Mouse (Mus musculus) embryonic facial prominence, embryonic 15.5 days (tissue): ENCODE data around the gene Hoxa6. TPM values are rescaled to one million over a fixed set of nuclear protein-coding genes. Genes with fewer than 3 reads are reported as not detected.

ENCODE experiments used
- ATAC-seq: fragments of 200-750 bp; cut with Nextera tagmentation; 2 replicates; pipeline ENCODE4 v1.8.0; 2017; ENCODE audit warnings: low read depth, moderate TSS enrichment; ENCODE audit not compliant: insufficient number of reproducible peaks, low FRiP score, low TSS enrichment
- H3K27ac ChIP-seq: fragments of 300-500 bp; sonication (generic); replicated peaks from 2 replicates; pipeline ENCODE4 v1.5.1; 2015; ENCODE audit warnings: mild to moderate bottlenecking, inconsistent platforms
- H3K27me3 ChIP-seq: fragments of 300-500 bp; sonication (generic); 2 replicates; pipeline ENCODE4 v1.6.1; 2015; ENCODE audit warnings: inconsistent platforms
- H3K36me3 ChIP-seq: fragments of 300-500 bp; sonication (generic); 2 replicates; pipeline ENCODE4 v1.6.1; 2015; ENCODE audit warnings: mild to moderate bottlenecking, inconsistent platforms
- H3K4me1 ChIP-seq: fragments of 300-500 bp; sonication (generic); 2 replicates; pipeline ENCODE4 v1.6.1; 2015; ENCODE audit warnings: inconsistent platforms
- H3K4me2 ChIP-seq: fragments of 300-500 bp; sonication (generic); replicated peaks from 2 replicates; pipeline ENCODE4 v1.6.1; 2015; ENCODE audit warnings: mild to moderate bottlenecking, inconsistent platforms
- H3K4me3 ChIP-seq: fragments of 300-500 bp; sonication (generic); replicated peaks from 2 replicates; pipeline ENCODE4 v1.5.1; 2015; ENCODE audit warnings: mild to moderate bottlenecking, inconsistent platforms
- H3K9ac ChIP-seq: fragments of 300-500 bp; sonication (generic); 2 replicates; pipeline ENCODE4 v1.6.1; 2015; ENCODE audit warnings: inconsistent platforms
- H3K9me3 ChIP-seq: fragments of 300-500 bp; sonication (generic); replicated peaks from 2 replicates; pipeline ENCODE4 v1.6.1; 2016; ENCODE audit warnings: inconsistent platforms
- WGBS: fragments of 180-500 bp; shearing (Covaris S2); methylation state at CpG from one replicate; pipeline ENCODE4 v1.1.7; 2015; 5-methylcytosine and 5-hydroxymethylcytosine counted together
- polyA plus RNA-seq: library from polyadenylated mRNA; unstranded; fragments of >200 nt; fragmentation: Nextera tagmentation; extraction: Ambion mirVana; gene quantifications from 2 replicates; pipeline ENCODE4 v1.2.1, GENCODE M21; 2015

Gene Hoxa6
- polyA plus RNA-seq, 1 experiment from 2014 or later, result not detected

DNA sequence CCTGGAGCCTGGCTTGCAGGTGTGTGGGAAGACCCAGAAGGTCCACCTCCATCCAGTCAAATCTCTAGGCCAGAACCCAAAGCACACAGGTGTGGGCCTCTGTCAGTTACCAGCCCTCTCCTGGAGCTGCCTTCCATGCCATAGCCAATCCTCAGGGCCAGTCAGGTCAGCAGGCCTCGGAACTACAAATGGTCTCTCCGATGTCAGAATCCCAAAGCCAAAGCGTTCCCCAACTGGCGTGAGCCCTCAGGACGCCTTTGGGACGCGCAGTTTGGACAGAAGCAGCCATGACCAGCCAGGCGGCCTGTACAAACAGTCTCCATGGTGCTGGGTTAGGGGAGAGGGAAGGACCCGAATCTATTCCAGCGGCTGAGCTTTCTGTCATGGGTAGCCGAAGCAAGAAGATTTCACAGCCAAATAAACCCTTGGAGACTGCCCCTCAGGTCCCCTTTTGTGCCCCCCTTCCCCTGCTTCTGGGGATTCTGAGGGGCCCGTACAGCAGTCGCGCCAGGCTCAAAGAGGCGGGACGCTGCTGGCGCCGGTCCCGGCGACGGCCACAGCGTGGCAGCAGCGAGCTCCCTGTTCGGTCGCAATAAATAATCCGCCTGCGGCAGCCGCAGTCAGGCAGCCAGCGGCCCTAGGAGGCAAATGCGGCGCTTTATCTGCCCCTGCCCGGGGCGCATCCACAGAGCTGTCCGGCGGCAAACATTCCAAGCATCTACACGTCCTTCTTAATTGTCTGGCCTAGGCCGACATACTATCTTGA, 2.8 kb upstream of the Hoxa6 start:
- 0 out of 2 replicates have a peak overlapping the region, but pooled peaks have one; percentile 10 for H3K4me3 ChIP-seq
- peaks cover 98% of the 10 kb centered on the region for H3K27me3 ChIP-seq
- no peak overlapping the region for H3K27ac ChIP-seq
- peak; percentile 19; the same call in 1 of the 2 replicates for ATAC-seq
- no peak overlapping the region for H3K9ac ChIP-seq
- no peak overlapping the region for H3K4me2 ChIP-seq
- 2% methylated on average over 37 of the region's 37 CpGs for WGBS
- no peaks in the 10 kb centered on the region for H3K9me3 ChIP-seq
- peaks cover 20% of the 10 kb centered on the region; the same call in 1 of the 2 replicates for H3K4me1 ChIP-seq
- H3K36me3 ChIP-seq, result no peaks in the 10 kb centered on the region

- no peaks in the 10 kb centered on the region for H3K9me3 ChIP-seq
- no peaks in the 10 kb centered on the region for H3K36me3 ChIP-seq
- H3K9ac ChIP-seq, result no peak overlapping the region
- no peak overlapping the region for H3K27ac ChIP-seq
- ATAC-seq, result no peak
- 9% methylated on average over 12 of the region's 12 CpGs for WGBS
- no peak overlapping the region for H3K4me3 ChIP-seq
- H3K4me2 ChIP-seq, result no peak overlapping the region
- H3K4me1 ChIP-seq, result peaks cover 21% of the 10 kb centered on the region; the same call in 1 of the 2 replicates
- H3K27me3 ChIP-seq, result peaks cover 98% of the 10 kb centered on the region
Measured at GRCm38 (mm10) chr6:52209685-52210046, 1.1 kb upstream of the Hoxa6 start.

DNA sequence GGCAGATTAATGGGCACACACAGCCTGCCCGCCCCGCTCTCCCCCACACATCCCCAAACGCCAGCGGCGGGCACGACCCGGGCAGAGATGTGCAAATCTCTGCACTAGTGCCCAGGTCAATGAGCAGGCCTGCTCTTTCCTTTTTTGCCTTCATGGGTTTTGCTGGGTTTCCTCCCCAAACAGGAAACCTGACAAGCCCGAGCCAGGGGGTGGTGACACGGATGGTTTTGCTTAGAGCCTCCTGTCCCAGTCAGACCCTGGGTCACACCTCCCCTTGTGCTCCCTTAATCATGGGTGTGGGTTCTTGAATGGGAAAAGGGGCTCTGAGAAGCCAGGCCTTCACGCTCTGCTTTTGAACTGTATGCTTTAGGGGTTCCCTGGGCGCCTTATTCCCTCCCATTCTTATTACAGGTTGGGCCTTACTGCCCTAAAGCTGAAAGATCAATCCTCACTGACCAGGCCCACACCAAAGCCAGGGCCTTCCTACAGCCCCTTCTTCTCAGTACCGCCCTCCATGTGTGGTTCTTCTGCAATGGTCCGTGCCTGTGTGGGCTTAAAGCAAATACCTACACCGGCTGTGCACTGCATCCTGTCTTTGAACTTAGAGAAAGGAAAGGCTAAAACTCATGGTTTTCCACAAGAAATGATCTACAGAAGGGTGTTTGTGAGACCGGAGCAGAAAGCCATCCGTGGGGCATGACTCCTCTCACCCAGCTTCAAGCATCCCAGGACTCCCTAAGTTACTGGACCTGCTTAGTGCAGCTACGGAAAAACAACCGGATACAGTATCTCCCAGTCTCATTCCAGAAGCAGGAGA, 554 bp upstream of the Hoxa6 start:
- WGBS, result 4% methylated on average over 18 of the region's 18 CpGs
- peaks cover 98% of the 10 kb centered on the region for H3K27me3 ChIP-seq
- no peak overlapping the region for H3K4me2 ChIP-seq
- H3K27ac ChIP-seq, result no peak overlapping the region
- H3K9ac ChIP-seq, result no peak overlapping the region
- no peaks in the 10 kb centered on the region for H3K9me3 ChIP-seq
- H3K4me1 ChIP-seq, result peaks cover 27% of the 10 kb centered on the region
- H3K4me3 ChIP-seq, result no peak overlapping the region
- ATAC-seq, result no peak
- H3K36me3 ChIP-seq, result no peaks in the 10 kb centered on the region

DNA sequence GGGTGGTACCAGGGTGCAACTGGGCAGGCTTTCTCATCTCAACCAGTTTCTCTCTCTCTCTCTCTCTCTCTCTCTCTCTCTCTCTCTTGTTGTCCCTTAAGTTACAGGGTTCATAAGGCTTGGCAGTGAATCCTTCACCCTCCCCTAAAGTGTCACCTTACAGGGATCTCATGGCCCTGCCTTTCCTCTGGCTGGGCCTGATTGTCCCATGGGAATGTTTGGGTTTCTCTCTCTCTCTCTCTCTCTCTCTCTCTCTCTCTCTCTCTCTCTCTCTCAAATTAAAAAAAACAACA, 892 bp downstream of the Hoxa6 start:
- peaks cover 98% of the 10 kb centered on the region for H3K27me3 ChIP-seq
- no peak for ATAC-seq
- no peaks in the 10 kb centered on the region for H3K36me3 ChIP-seq
- H3K27ac ChIP-seq, result no peak overlapping the region
- H3K9ac ChIP-seq, result no peak overlapping the region
- H3K4me3 ChIP-seq, result no peak overlapping the region
- peaks cover 30% of the 10 kb centered on the region for H3K4me1 ChIP-seq
- H3K9me3 ChIP-seq, result no peaks in the 10 kb centered on the region
- no peak overlapping the region for H3K4me2 ChIP-seq

GRCm38 (mm10) chr6:52206882-52207683, 1.4 kb downstream of the Hoxa6 start:
- H3K4me1 ChIP-seq, result peaks cover 29% of the 10 kb centered on the region
- no peaks in the 10 kb centered on the region for H3K36me3 ChIP-seq
- peaks cover 98% of the 10 kb centered on the region for H3K27me3 ChIP-seq
- no peak overlapping the region for H3K9ac ChIP-seq
- H3K4me3 ChIP-seq, result no peak overlapping the region
- H3K27ac ChIP-seq, result no peak overlapping the region
- ATAC-seq, result no peak
- no peak overlapping the region for H3K4me2 ChIP-seq
- H3K9me3 ChIP-seq, result no peaks in the 10 kb centered on the region
- WGBS, result 3% methylated on average over 4 of the region's 4 CpGs

- Histone ChIP-seq H3K36me3 (no peaks in the 10 kb centered on the region), H3K27ac (no peak overlapping the region), H3K27me3 (peaks cover 98% of the 10 kb centered on the region)
Measured at GRCm38 (mm10) chr6:52205638-52206621, 2.6 kb downstream of the Hoxa6 start.

DNA sequence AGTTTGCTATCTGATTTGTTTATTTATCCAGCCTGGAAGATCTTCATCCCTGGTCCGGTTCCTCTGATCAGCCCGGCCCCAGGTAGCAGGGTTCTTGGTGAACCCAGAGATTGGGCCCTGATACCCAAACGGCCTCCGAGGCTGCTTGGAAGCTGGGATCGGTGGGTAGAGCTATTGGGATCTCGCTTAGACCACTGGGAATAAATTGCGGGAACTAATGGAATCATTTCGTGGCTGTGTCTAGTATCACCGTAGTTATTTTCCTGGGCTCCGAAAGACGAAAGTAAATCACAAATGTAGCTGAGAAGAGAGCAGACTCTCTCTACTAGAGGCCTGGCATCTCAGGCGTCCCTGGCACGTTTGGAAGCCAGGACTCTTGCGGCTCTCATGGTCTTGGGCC, 3.3 kb downstream of the Hoxa6 start:
- no peaks in the 10 kb centered on the region for H3K36me3 ChIP-seq
- peaks cover 99% of the 10 kb centered on the region for H3K27me3 ChIP-seq
- no peak overlapping the region for H3K9ac ChIP-seq
- whole genome bisulfite sequencing, result 6% methylated on average over 14 of the region's 14 CpGs
- no peak overlapping the region for H3K4me3 ChIP-seq
- H3K4me2 ChIP-seq, result no peak overlapping the region
- ATAC-seq, result no peak
- H3K27ac ChIP-seq, result no peak overlapping the region
- peaks cover 24% of the 10 kb centered on the region for H3K4me1 ChIP-seq
- H3K9me3 ChIP-seq, result no peaks in the 10 kb centered on the region

More at GRCm38 (mm10) chr6:52205638-52206621, 2.6 kb downstream of the Hoxa6 start:
- Histone ChIP-seq H3K9me3 (no peaks in the 10 kb centered on the region), H3K4me2 (no peak overlapping the region), H3K9ac (no peak overlapping the region), H3K4me1 (peaks cover 24% of the 10 kb centered on the region), H3K4me3 (no peak overlapping the region)
- WGBS, result 3% methylated on average over 55 of the region's 55 CpGs
- ATAC-seq, result no peak

DNA sequence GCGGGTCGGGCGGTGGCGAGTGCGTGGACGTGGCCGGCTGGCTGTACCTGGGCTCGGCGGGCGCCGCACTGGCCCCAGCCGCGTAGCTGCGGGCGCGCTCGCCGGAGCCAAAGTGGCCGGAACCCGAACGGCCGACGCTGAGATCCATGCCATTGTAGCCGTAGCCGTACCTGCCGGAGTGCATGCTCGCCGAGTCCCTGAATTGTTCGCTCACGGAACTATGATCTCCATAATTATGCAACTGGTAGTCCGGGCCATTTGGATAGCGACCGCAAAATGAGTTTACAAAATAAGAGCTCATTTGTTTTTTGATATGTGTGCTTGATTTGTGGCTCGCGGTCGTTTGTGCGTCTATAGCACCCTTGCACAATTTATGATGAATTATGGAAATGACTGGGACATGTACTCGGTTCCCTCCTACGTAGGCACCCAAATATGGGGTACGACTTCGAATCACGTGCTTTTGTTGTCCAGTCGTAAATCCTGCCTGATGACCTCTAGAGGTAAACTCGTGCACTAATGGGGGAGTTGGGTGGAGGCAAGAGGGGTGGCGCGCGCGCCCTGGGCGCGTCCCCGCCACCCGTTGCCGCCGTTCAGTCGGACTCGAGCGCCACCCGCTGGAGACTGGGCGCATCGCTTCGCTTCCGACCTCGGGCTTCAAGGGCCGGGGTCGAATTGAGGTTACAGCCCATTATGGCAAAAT, 4.3 kb downstream of the Hoxa6 start, which contains the start of gene Hoxa5:
Gene Hoxa5, minus strand, starts transcription at position 538 of the 703 bp plus-strand sequence.
- Histone ChIP-seq H3K27me3 (peaks cover 99% of the 10 kb centered on the region), H3K4me3 (peak within 1 kb of the TSS; percentile 32), H3K36me3 (no peaks in the 10 kb centered on the region), H3K9ac (no peak within 1 kb of the TSS), H3K4me2 (peak within 1 kb of the TSS; percentile 45), H3K27ac (no peak within 1 kb of the TSS), H3K9me3 (no peaks in the 10 kb centered on the region), H3K4me1 (peaks cover 24% of the 10 kb centered on the region)
- ATAC-seq, result no peak
- under 1% methylated on average over 65 of the region's 65 CpGs for WGBS

- no peak for ATAC-seq
- Histone ChIP-seq H3K36me3 (no peaks in the 10 kb centered on the region), H3K4me3 (peak overlapping the region; percentile 32), H3K4me1 (peaks cover 19% of the 10 kb centered on the region), H3K27me3 (peaks cover 99% of the 10 kb centered on the region), H3K9me3 (no peaks in the 10 kb centered on the region), H3K9ac (no peak overlapping the region), H3K27ac (no peak overlapping the region), H3K4me2 (peak overlapping the region; percentile 45)
- under 1% methylated on average over 46 of the region's 46 CpGs for WGBS
Measured at GRCm38 (mm10) chr6:52203371-52204049, 5.0 kb downstream of the Hoxa6 start.

- peak overlapping the region; percentile 8; the same call in 1 of the 2 replicates for H3K4me2 ChIP-seq
- peaks cover 16% of the 10 kb centered on the region for H3K4me1 ChIP-seq
- peak overlapping the region; percentile 32; the same call in 1 of the 2 replicates for H3K4me3 ChIP-seq
- H3K9me3 ChIP-seq, result no peaks in the 10 kb centered on the region
- peaks cover 99% of the 10 kb centered on the region for H3K27me3 ChIP-seq
- H3K9ac ChIP-seq, result no peak overlapping the region
- H3K27ac ChIP-seq, result no peak overlapping the region
- no peak for ATAC-seq
- no peaks in the 10 kb centered on the region for H3K36me3 ChIP-seq
- 3% methylated on average over 10 of the region's 10 CpGs for WGBS
Measured at GRCm38 (mm10) chr6:52203121-52203370, 5.5 kb downstream of the Hoxa6 start.
